Mouse (Mus musculus) kidney, adult 2 months (tissue): Measurements from ENCODE around the gene Sp2.

Experiments
- CTCF ChIP-seq: fragments of 200-500 bp; conservative IDR thresholded peaks from 2 replicates; pipeline ENCODE4 v1.5.1; 2011; ENCODE audit warnings: low read depth, mild to moderate bottlenecking, control low read depth, low read length, moderate library complexity, mixed read lengths; ENCODE audit not compliant: insufficient read depth, insufficient read length
- POLR2A ChIP-seq: fragments of 200-500 bp; IDR thresholded peaks from one replicate; pipeline ENCODE4 v1.6.1; 2011; ENCODE audit warnings: low read depth, low read length, control low read depth

DNA sequence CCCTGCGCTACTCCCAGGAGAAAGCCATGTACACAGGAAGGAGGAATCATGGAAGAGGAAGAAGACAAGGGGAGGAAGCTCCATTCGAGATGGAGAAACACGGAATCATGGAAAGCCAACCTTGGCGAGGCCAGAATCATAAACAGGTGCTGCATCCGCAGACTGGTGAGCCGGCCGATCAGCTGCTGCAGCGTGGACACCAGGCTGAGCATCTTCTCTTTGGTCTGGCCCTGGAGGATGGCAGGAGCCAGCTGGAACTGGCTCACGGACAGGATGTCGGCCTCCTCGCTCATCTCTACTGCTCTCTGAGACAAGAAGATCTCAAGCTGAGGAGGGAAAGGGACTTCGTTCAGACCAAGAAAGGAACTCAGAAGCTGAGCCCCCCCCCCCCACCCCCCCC is 74.2 kb downstream of the Sp2 start:
- TF ChIP-seq POLR2A (no peak), CTCF (no peak)
